In the genomic region with DNA sequence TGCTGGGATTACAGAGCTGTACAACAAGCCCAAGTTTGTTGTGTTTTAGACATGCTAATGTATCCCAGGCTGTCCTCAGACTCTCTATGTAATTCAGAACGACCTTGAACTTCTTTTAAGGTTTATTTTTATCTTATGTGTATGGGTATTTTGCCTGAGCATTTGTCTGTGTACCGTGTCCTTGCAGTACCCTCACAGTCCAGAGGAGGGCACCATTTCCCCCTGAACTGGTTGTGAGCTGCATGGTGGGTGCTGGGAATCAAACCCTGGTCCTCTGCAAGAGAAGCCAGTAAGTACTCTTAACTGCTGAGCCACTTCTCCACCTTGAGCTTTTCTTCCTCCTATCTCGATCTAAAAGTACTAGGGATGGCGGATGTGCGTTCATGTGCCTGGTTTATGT, we compare ENCODE assay signal across 18 mouse cellular contexts. TPM values are rescaled to one million over a fixed set of nuclear protein-coding genes. Genes with fewer than 3 reads are reported as not detected.
DNase-seq lines count a peak whose midpoint lies in the region; ATAC-seq and TF ChIP-seq lines count a peak whose summit lies in the region.
"Had no signal": no experiment of that assay in that cellular context is flagged by ENCODE, and none has a peak within 500 bp of the region (broad histone marks: within the 10 kb centered on the region; RNA-seq: fewer than 3 reads in every experiment).

No protein-coding gene starts in this region.

- no peaks in the 10 kb centered on the region for H3K4me1 ChIP-seq in kidney, postnatal 0 days (replicated peaks; ENCODE audit: insufficient read depth, low read length)
- no peaks in the 10 kb centered on the region for H3K4me1 ChIP-seq in kidney, embryonic 16.5 days (ENCODE audit: insufficient read depth, low read length)
- no peaks in the 10 kb centered on the region for H3K4me1 ChIP-seq in lung, postnatal 0 days (ENCODE audit: insufficient read depth, low read depth, low read length)
- no peaks in the 10 kb centered on the region for H3K4me1 ChIP-seq in stomach, postnatal 0 days (replicated peaks; ENCODE audit: control insufficient read depth, insufficient read depth)

- no peak overlapping the region for H3K4me2 ChIP-seq in kidney, postnatal 0 days (ENCODE audit: low read length)
- no peak overlapping the region for H3K4me2 ChIP-seq in kidney, embryonic 16.5 days (replicated peaks; ENCODE audit: low read depth, low read length)
- H3K4me2 ChIP-seq in lung, postnatal 0 days (replicated peaks; ENCODE audit: low read depth, low read length) = no peak overlapping the region
- no peak overlapping the region for H3K4me2 ChIP-seq in stomach, postnatal 0 days (replicated peaks; ENCODE audit: low read depth)
- H3K4me2 ChIP-seq: heart, embryonic 13.5 days had no signal

- no peak overlapping the region for H3K27ac ChIP-seq in kidney, postnatal 0 days
- H3K27ac ChIP-seq in kidney, embryonic 16.5 days (ENCODE audit: low read length) = no peak overlapping the region
- H3K27ac ChIP-seq in lung, postnatal 0 days (ENCODE audit: low read length) = no peak overlapping the region
- H3K27ac ChIP-seq in stomach, postnatal 0 days (replicated peaks) = no peak overlapping the region
- H3K27ac ChIP-seq: heart, embryonic 13.5 days had no signal

- no peak for DNase-seq in kidney, postnatal 0 days (ENCODE audit: low spot score)
- DNase-seq in lung, postnatal 0 days (ENCODE audit: low spot score) = no peak
- no peak for DNase-seq in lung, adult 18-20 months
- DNase-seq in R1 (ENCODE audit: low read depth, low spot score) = peak; percentile 31
- no peak for DNase-seq in stomach, postnatal 0 days (ENCODE audit: low spot score)
- DNase-seq: adrenal gland, postnatal 36 days; cerebellum, postnatal 14 days; heart, postnatal 36 days; kidney, adult 9 months; spleen, adult 18-20 months; thymus, postnatal 14 days had no signal

- no peak overlapping the region for H3K9ac ChIP-seq in kidney, postnatal 0 days (ENCODE audit: low read depth, low read length)
- H3K9ac ChIP-seq in kidney, embryonic 16.5 days (replicated peaks; ENCODE audit: low read length) = no peak overlapping the region
- H3K9ac ChIP-seq in lung, postnatal 0 days (replicated peaks; ENCODE audit: low read depth) = no peak overlapping the region
- no peak overlapping the region for H3K9ac ChIP-seq in stomach, postnatal 0 days (ENCODE audit: low read length)
- H3K9ac ChIP-seq: heart, embryonic 13.5 days had no signal

- H3K4me3 ChIP-seq in kidney, postnatal 0 days (replicated peaks; ENCODE audit: low read depth, low read length) = no peak overlapping the region
- no peak overlapping the region for H3K4me3 ChIP-seq in kidney, embryonic 16.5 days (ENCODE audit: low read length)
- H3K4me3 ChIP-seq in lung, postnatal 0 days (ENCODE audit: low read depth, low read length) = no peak overlapping the region
- H3K4me3 ChIP-seq in stomach, postnatal 0 days (ENCODE audit: low read depth, low read length) = no peak overlapping the region
- H3K4me3 ChIP-seq: heart, embryonic 13.5 days had no signal

- H3K27me3 ChIP-seq in kidney, postnatal 0 days (ENCODE audit: insufficient read depth, low read length) = no peaks in the 10 kb centered on the region
- no peaks in the 10 kb centered on the region for H3K27me3 ChIP-seq in kidney, embryonic 16.5 days (ENCODE audit: insufficient read depth, low read length)
- no peaks in the 10 kb centered on the region for H3K27me3 ChIP-seq in lung, postnatal 0 days (replicated peaks; ENCODE audit: insufficient read depth, low read length)
- no peaks in the 10 kb centered on the region for H3K27me3 ChIP-seq in stomach, postnatal 0 days (ENCODE audit: control insufficient read depth, insufficient read depth, low read length)
- H3K27me3 ChIP-seq: heart, embryonic 13.5 days; Patski had no signal

- WGBS in kidney, postnatal 0 days = 86% methylated on average over 5 of the region's 5 CpGs
- 86% methylated on average over 5 of the region's 5 CpGs for WGBS in kidney, embryonic 16.5 days
- 81% methylated on average over 5 of the region's 5 CpGs for WGBS in lung, postnatal 0 days
- 87% methylated on average over 5 of the region's 5 CpGs for WGBS in stomach, postnatal 0 days

- no peaks in the 10 kb centered on the region for H3K9me3 ChIP-seq in kidney, postnatal 0 days (replicated peaks; ENCODE audit: low read length)
- H3K9me3 ChIP-seq in kidney, embryonic 16.5 days (ENCODE audit: low read length) = peaks cover 5% of the 10 kb centered on the region
- H3K9me3 ChIP-seq in lung, postnatal 0 days (ENCODE audit: low read length) = no peaks in the 10 kb centered on the region
- no peaks in the 10 kb centered on the region for H3K9me3 ChIP-seq in stomach, postnatal 0 days (ENCODE audit: control insufficient read depth, low read length)

- no peaks in the 10 kb centered on the region for H3K36me3 ChIP-seq in kidney, postnatal 0 days (ENCODE audit: insufficient read depth, low read length)
- H3K36me3 ChIP-seq in kidney, embryonic 16.5 days (ENCODE audit: insufficient read depth, low read length) = 0 out of 2 replicates have a peak, but pooled peaks cover 3% of the 10 kb centered on the region
- H3K36me3 ChIP-seq in lung, postnatal 0 days (ENCODE audit: insufficient read depth, low read length) = no peaks in the 10 kb centered on the region
- no peaks in the 10 kb centered on the region for H3K36me3 ChIP-seq in stomach, postnatal 0 days (ENCODE audit: control insufficient read depth, insufficient read depth, low read length)
- H3K36me3 ChIP-seq: heart, embryonic 13.5 days had no signal

- no peak for ATAC-seq in kidney, postnatal 0 days (replicated peaks; ENCODE audit: low FRiP score, low read depth)
- no peak for ATAC-seq in kidney, embryonic 16.5 days (ENCODE audit: low FRiP score, low TSS enrichment)
- ATAC-seq in lung, postnatal 0 days = no peak
- no peak for ATAC-seq in stomach, postnatal 0 days (ENCODE audit: low FRiP score, low TSS enrichment)
- no peak for ATAC-seq in CD4-positive, CD25-positive, alpha-beta regulatory T cell, adult 4 months
- ATAC-seq: hindbrain, embryonic 16.5 days; Patski had no signal

- TF ChIP-seq EP300 in lung, postnatal 0 days (IDR thresholded peaks at IDR 0.05) = no peak
- no peak for TF ChIP-seq EP300 in stomach, postnatal 0 days (optimal IDR thresholded peaks at IDR 0.05)

- peak; percentile 36; the same call in 1 of the 2 replicates for TF ChIP-seq CTCF in kidney, postnatal 0 days (IDR thresholded peaks at IDR 0.05; ENCODE audit: low read depth)
- peak; percentile 35 for TF ChIP-seq CTCF in lung, postnatal 0 days (IDR thresholded peaks at IDR 0.05)
- peak; percentile 41 for TF ChIP-seq CTCF in stomach, postnatal 0 days (IDR thresholded peaks at IDR 0.05; ENCODE audit: low read depth)

RNA-seq across cellular contexts. Expression of a gene that starts 5.3 kb away (rescaled TPM):
- polyA plus RNA-seq in kidney, postnatal 0 days (2015; fragmentation: Nextera tagmentation; extraction: Ambion mirVana) = 45.2 and 57.0 TPM in 2 replicates
- 57.8 and 60.2 TPM in 2 replicates for polyA plus RNA-seq in kidney, embryonic 16.5 days (2015; fragmentation: Nextera tagmentation; extraction: Ambion mirVana)
- polyA plus RNA-seq in lung, postnatal 0 days (2015; fragmentation: Nextera tagmentation; extraction: Ambion mirVana) = 0.14 and 0.19 TPM in 2 replicates
- polyA plus RNA-seq in stomach, postnatal 0 days (2015; fragmentation: Nextera tagmentation; extraction: Ambion mirVana) = 17.8 and 19.7 TPM in 2 replicates
- polyA plus RNA-seq in CD4-positive, CD25-positive, alpha-beta regulatory T cell, adult 4 months (2017; shearing (Covaris generic)) = under 1 TPM in 1 of 2 experiments, not detected in 1; 0.32 TPM
- polyA plus RNA-seq: forebrain, embryonic 11.5 days; midbrain, postnatal 0 days had no signal

RNA-seq across cellular contexts. Expression of a gene that starts 11.6 kb away (rescaled TPM):
- polyA plus RNA-seq in kidney, postnatal 0 days (2015; fragmentation: Nextera tagmentation; extraction: Ambion mirVana) = 90.9 and 98.4 TPM in 2 replicates
- 121 and 127 TPM in 2 replicates for polyA plus RNA-seq in kidney, embryonic 16.5 days (2015; fragmentation: Nextera tagmentation; extraction: Ambion mirVana)
- polyA plus RNA-seq in lung, postnatal 0 days (2015; fragmentation: Nextera tagmentation; extraction: Ambion mirVana) = 58.0 and 64.2 TPM in 2 replicates
- polyA plus RNA-seq in stomach, postnatal 0 days (2015; fragmentation: Nextera tagmentation; extraction: Ambion mirVana) = 53.7 and 69.1 TPM in 2 replicates
- polyA plus RNA-seq in CD4-positive, CD25-positive, alpha-beta regulatory T cell, adult 4 months (2017; shearing (Covaris generic)) = 1 to 10 TPM; 3.4 to 6.9 TPM

RNA-seq across cellular contexts. Expression of a gene that starts 20.4 kb away (rescaled TPM):
- polyA plus RNA-seq in kidney, postnatal 0 days (2015; fragmentation: Nextera tagmentation; extraction: Ambion mirVana) = 4.9 and 5.3 TPM in 2 replicates
- polyA plus RNA-seq in kidney, embryonic 16.5 days (2015; fragmentation: Nextera tagmentation; extraction: Ambion mirVana) = 7.2 and 7.3 TPM in 2 replicates
- polyA plus RNA-seq in lung, postnatal 0 days (2015; fragmentation: Nextera tagmentation; extraction: Ambion mirVana) = 5.9 and 7.2 TPM in 2 replicates
- 2.6 and 2.7 TPM in 2 replicates for polyA plus RNA-seq in stomach, postnatal 0 days (2015; fragmentation: Nextera tagmentation; extraction: Ambion mirVana)
- 1 to 10 TPM; 6.3 to 9.9 TPM for polyA plus RNA-seq in CD4-positive, CD25-positive, alpha-beta regulatory T cell, adult 4 months (2017; shearing (Covaris generic))

RNA-seq across cellular contexts. Expression of a gene that starts 27.4 kb away (rescaled TPM):
- 9.3 and 11.8 TPM in 2 replicates for polyA plus RNA-seq in kidney, postnatal 0 days (2015; fragmentation: Nextera tagmentation; extraction: Ambion mirVana)
- 26.8 and 27.1 TPM in 2 replicates for polyA plus RNA-seq in kidney, embryonic 16.5 days (2015; fragmentation: Nextera tagmentation; extraction: Ambion mirVana)
- polyA plus RNA-seq in lung, postnatal 0 days (2015; fragmentation: Nextera tagmentation; extraction: Ambion mirVana) = 6.1 and 8.7 TPM in 2 replicates
- 16.0 and 17.2 TPM in 2 replicates for polyA plus RNA-seq in stomach, postnatal 0 days (2015; fragmentation: Nextera tagmentation; extraction: Ambion mirVana)
- 1 to 10 TPM; 8.8 to 9.0 TPM for polyA plus RNA-seq in CD4-positive, CD25-positive, alpha-beta regulatory T cell, adult 4 months (2017; shearing (Covaris generic))

RNA-seq across cellular contexts. Expression of a gene that starts 52.5 kb away (rescaled TPM):
- polyA plus RNA-seq in kidney, postnatal 0 days (2015; fragmentation: Nextera tagmentation; extraction: Ambion mirVana) = 36.3 and 36.6 TPM in 2 replicates
- polyA plus RNA-seq in kidney, embryonic 16.5 days (2015; fragmentation: Nextera tagmentation; extraction: Ambion mirVana) = 64.0 and 66.2 TPM in 2 replicates
- 19.7 and 22.5 TPM in 2 replicates for polyA plus RNA-seq in lung, postnatal 0 days (2015; fragmentation: Nextera tagmentation; extraction: Ambion mirVana)
- 15.8 and 16.0 TPM in 2 replicates for polyA plus RNA-seq in stomach, postnatal 0 days (2015; fragmentation: Nextera tagmentation; extraction: Ambion mirVana)
- 10 to 100 TPM; 37.0 to 42.3 TPM for polyA plus RNA-seq in CD4-positive, CD25-positive, alpha-beta regulatory T cell, adult 4 months (2017; shearing (Covaris generic))

Comparison
In these comparisons a context has a peak if more than half of its experiments do, and no peak if none do; other contexts are left out.
1. RNA of a gene that starts 5.3 kb away (polyA plus RNA-seq): 57.8 to 60.2 TPM in kidney, embryonic 16.5 days, 45.2 to 57.0 TPM in kidney, postnatal 0 days and 17.8 to 19.7 TPM in stomach, postnatal 0 days; 0.32 TPM in CD4-positive, CD25-positive, alpha-beta regulatory T cell, adult 4 months and 0.14 to 0.19 TPM in lung, postnatal 0 days; every median in the first group is over 10 times any median in the second.
2. Peak in every context shown above with its lines, with median percentiles within 50 percentile points of each other: CTCF ChIP-seq.